Mouse (Mus musculus) 3T3-L1 (cell line): ENCODE data around the gene E2f4.
"Not testable (repeated sequence)": the region's sequence is repeated elsewhere in the genome, so short reads cannot be mapped to it uniquely, and the experiment has no call there.

Source experiments
- DNase-seq: peaks from one replicate; pipeline ENCODE4 v3.0.0-alpha.2; 2015; ENCODE audit warnings: low read depth, low spot score

E2f4 gene

DNA sequence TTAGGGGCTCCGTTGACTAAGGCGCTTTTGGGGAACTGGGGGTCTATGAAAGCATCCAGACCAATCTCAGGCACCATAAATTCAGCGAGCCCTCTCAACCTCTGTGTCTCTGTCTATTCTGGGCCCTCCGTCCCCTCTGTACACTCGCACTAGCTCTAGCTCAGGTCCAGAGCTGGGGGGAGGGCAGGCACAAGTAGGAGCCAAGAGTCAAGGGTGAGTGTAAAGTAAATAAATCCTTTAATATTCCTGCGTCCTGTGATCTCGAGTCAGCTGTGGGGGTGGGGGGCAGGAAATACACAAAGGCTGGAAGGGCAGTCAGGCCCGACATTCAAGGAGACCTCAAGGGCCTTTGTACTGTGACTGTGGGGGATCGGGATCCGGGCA is 28.4 kb upstream of the E2f4 start:
- DNase-seq = no peak

GRCm38 (mm10) chr8:105269461-105269947 is 28.0 kb upstream of the E2f4 start, which contains the start of gene Hsf4:
Hsf4 (plus strand) TSS chr8:105269801.
- DNase-seq = no peak

DNA sequence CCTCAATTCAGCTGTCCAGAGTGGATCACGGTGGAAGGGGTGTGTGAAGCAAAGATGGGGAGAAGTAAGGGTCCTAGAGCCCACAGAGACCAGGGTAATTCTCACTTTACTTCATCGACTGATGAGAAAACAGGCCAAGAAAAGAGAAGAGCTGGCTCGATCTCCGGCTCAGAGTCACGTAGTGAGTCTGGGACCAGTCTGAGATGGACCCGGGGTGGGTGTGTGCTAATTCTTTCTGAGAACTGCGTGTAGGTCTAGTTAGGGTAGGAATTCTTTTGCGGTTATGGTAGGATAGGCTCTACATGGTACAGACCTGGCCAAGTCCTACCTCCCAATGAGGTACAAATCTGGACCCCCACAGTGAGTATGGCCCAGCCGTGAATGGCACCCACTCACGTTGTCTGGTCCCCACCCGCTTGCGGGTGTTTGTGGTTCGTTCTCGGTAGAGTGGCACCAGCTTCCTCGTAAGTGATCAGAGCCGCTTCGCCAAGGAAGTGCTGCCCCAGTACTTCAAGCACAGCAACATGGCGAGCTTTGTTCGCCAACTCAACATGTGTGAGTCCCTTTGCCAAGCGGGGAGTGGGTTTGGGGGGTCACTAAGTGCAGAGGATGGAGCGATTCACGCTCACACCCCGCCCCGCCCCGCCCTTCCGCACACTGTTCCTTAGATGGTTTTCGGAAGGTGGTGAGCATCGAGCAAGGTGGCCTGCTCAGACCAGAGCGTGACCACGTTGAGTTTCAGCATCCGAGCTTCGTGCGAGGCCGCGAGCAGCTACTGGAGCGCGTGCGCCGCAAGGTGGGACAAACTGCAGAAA is 27.2 kb upstream of the E2f4 start:
- no peak for DNase-seq

- DNase-seq = no peak
These were observed 26.6 kb upstream of the E2f4 start for GRCm38 (mm10) chr8:105270916-105271186.

GRCm38 (mm10) chr8:105275387-105275786 is 22.1 kb upstream of the E2f4 start:
- DNase-seq = no peak

DNA sequence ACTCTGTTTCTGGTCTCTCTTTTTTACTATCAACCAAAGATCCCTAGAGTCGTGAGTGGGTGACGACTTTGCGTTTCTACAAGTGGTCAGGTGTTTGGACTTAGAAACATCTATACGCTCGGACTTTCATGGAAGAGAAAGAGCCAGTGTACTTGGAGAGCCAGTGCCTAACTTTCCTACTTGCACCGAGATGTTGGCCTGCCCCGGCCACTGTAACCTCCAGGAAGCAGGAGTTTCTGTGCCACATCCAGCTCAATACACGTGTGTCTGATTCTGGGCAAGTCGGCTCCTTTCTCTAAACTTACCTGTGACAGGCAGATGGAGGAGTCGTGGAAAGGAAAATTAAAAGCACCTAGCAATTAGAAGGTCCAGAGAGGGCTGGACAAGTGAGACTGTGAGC is 21.6 kb upstream of the E2f4 start, which contains the start of gene Nol3:
Nol3 (plus strand) TSS at position 301 of the 400 bp plus-strand sequence.
- DNase-seq = no peak

- DNase-seq = no peak
These were observed 21.0 kb upstream of the E2f4 start for GRCm38 (mm10) chr8:105276292-105277120.

GRCm38 (mm10) chr8:105278911-105279334 is 18.5 kb upstream of the E2f4 start:
- no peak for DNase-seq

- no peak for DNase-seq
These were observed 16.9 kb upstream of the E2f4 start for GRCm38 (mm10) chr8:105280567-105280966.

- DNase-seq = no peak
These were observed 15.6 kb upstream of the E2f4 start for GRCm38 (mm10) chr8:105281821-105282220.

DNA sequence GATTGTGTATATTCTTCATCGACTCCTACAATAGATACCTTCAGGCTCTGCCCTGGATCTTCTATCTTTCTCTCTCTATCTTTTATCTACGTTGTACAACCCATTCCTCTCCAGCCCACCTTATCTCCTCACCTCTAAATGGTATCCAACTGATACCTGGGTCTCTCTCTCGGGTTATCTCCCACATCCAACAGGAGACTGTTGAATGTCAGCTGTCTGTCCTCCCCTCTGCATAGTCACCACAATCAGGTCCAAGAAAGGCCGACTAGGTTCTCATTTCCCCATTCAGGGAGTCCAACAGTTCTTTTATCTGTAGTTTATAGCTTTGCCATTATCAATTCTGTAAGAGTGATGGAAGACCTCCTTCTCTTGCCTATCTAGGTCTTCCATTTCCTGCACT is 15.2 kb upstream of the E2f4 start:
- no peak for DNase-seq

DNA sequence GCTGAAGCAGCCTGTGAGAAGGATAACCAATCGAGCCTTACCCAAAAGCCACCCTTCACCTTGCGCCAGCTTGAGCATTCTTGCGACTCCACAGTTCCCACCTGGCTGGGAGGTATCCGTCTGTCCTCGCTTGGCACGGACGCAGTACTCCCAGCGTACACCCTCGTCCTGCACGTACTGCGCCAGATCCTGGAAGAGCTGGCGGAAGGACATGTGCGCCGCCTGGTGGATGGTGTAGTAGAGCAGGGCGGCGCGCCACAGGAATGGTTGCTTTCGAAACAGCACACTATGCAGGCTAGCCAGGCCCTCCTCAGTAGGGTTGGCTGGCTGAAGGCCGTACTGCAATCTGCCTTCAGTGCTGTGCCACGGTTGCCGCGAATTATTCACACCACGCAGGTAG is 14.4 kb upstream of the E2f4 start:
- DNase-seq = peak; percentile 45

GRCm38 (mm10) chr8:105285514-105285913 is 11.9 kb upstream of the E2f4 start:
- no peak for DNase-seq

GRCm38 (mm10) chr8:105286907-105287306 is 10.6 kb upstream of the E2f4 start:
- DNase-seq = peak; percentile 61

GRCm38 (mm10) chr8:105288231-105288630 is 9.2 kb upstream of the E2f4 start:
- DNase-seq = peak; percentile 72

DNA sequence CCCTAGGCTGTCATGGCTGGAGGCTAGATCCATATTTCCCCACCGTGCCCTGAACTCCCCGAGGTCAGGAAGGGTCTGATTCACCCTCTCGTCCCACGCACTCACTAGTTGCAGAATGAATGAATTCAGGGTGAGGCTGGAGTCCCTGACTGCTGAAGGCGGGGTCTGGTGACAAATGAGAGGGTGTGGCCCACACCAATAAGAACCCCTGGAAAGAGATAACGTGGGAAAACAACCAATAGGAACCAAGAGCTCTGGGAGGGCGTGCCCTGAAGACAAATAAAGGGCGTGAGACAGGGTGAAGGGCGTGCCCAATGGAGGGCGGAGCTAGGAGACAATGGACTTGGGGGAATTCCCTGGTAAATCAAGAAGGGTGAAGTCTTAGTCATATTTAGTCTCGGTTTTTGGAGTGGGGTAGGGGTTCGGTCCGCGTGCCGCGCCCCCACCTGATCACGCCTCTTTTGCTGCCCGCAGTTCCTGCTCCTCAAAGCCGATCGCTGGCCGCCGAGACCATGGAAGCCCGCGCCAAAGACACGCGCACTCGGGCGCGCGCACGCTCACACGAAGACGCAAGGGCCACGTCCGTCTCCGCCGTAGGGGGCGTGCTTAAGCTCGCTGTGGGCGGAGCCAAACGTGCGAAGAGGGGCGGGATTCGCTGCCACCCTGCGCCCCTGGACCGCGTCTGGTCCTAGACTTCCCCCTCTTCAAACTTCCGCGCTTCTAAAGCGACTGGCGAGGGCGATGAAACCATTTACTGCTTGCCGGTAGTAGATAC is 8.3 kb upstream of the E2f4 start:
- peak; percentile 100 for DNase-seq

GRCm38 (mm10) chr8:105289805-105290460 is 7.5 kb upstream of the E2f4 start, which contains the start of gene 4931428F04Rik:
4931428F04Rik (minus strand) TSS chr8:105289864.
- no peak for DNase-seq

DNA sequence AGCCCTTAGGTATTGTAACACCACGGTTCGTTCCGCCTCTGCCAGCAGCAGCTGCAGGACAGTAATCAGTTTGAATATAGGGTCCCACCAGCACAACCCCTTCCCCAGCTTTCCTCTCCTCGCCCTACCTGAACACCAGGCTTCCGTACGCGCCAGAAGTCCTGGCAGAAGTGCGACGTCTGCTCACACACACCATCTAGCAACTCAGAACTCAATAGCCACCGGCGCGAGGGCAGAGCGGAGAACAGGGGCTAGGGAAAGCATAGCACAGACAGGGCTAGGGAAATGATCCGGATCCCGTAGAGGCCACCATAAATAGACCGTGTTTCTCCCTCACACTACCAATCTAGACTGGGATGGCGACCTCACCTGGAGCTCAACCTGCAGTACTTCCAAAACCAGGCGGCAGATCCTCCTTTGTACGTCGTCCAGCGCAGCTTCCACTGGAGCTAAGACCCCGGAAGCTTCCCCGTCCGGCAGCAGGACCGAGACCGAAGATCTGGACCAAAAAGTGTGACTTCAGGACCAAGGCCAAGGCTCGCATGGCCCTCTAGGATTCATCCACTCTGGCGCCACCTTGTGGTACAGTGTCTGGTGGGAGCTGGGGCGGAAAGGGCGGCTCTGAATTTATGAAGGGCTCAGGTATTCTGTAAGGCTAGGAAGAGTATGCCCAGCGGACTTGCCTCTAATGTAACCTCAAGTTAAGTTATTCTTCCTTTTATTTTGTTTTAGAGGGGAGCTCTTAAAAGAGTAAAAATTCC is 6.7 kb upstream of the E2f4 start:
- DNase-seq = peak; percentile 88

- not testable (repeated sequence) for DNase-seq
These were observed 6.1 kb upstream of the E2f4 start for GRCm38 (mm10) chr8:105291364-105291763.

GRCm38 (mm10) chr8:105291802-105292201 is 5.7 kb upstream of the E2f4 start:
- peak; percentile 54 for DNase-seq
